Mouse (Mus musculus): Measurements from ENCODE around the gene Morn2. TPM values are rescaled to one million over a fixed set of nuclear protein-coding genes. Genes with fewer than 3 reads are reported as not detected.

Gene Morn2
- polyA plus RNA-seq, 1 experiment, result 0.46 TPM

DNA sequence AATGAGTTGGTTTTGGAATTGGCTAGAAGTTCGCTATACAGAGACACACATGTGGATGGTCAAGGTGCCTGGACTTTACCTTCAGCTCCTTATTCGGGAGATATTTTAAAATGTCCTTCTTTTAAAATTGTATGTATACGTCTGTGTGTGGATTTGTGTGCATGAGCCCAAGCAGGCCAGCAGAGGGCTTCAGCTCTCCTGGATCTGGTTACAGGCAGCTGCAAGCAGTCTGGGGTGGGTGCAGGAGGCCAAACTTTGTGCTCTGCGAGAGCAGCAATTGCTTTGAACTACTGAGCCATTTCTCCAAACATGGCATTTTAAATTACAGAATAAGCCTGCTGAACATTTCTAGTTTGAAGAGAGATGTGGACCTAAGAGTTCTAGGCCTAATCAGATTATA is 55.3 kb downstream of the Morn2 start:
- no peak overlapping the region for H3K27ac ChIP-seq (ENCODE audit: insufficient read depth, low read length)
- H3K4me1 ChIP-seq (ENCODE audit: control insufficient read depth, insufficient read depth, insufficient read length), result no peaks in the 10 kb centered on the region
- H3K27me3 ChIP-seq (ENCODE audit: control insufficient read depth, insufficient read depth, low read length), result no peaks in the 10 kb centered on the region
- no peaks in the 10 kb centered on the region for H3K36me3 ChIP-seq (ENCODE audit: control insufficient read depth, insufficient read depth, low read length)
- DNase-seq (ENCODE audit: low read depth in 1 of 2, low spot score in 2 of 2), result no peak
- 71% methylated on average over 4 of the region's 4 CpGs for WGBS
- no peak overlapping the region for H3K4me3 ChIP-seq (ENCODE audit: extremely low read depth, insufficient read depth, insufficient read length)
- no peak for TF ChIP-seq POLR2A (IDR thresholded peaks at IDR 0.05; ENCODE audit: low read depth, low read length)
- TF ChIP-seq CTCF (IDR thresholded peaks at IDR 0.05; ENCODE audit: extremely low read depth, insufficient read depth, insufficient read length, insufficient replicate concordance), result peak; percentile 3; the same call in 1 of the 2 replicates

DNA sequence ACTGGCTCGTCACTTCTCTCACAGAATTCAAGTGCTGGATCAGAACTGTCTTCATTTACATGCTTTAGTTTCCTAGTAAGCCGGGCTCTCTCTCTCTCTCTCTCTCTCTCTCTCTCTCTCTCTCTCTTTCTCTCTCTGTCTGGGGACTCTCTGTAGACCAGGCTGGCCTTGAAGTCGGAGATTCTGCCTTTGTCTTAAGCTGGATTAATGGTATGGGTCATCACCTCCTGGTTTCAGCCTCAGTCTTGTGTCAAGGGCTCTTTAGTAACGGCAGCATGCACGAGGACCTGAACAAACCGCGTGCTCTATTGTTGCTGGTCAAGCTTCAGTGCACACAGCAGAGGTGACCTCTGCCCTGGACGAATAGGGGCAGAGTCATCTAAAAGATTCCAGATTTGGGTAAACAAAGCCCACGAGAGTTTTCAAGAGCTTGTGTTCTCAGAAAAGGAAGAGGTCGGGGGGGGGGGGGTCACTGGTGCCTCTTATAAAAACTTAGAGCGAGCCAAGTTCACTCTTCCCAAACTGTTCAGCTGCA is 56.7 kb downstream of the Morn2 start:
- TF ChIP-seq POLR2A (IDR thresholded peaks at IDR 0.05; ENCODE audit: low read depth, low read length) (no peak), CTCF (IDR thresholded peaks at IDR 0.05; ENCODE audit: extremely low read depth, insufficient read depth, insufficient read length, insufficient replicate concordance) (no peak)
- H3K27ac ChIP-seq (ENCODE audit: insufficient read depth, low read length), result no peak overlapping the region
- 64% methylated on average over 11 of the region's 11 CpGs for WGBS
- no peaks in the 10 kb centered on the region for H3K27me3 ChIP-seq (ENCODE audit: control insufficient read depth, insufficient read depth, low read length)
- no peak overlapping the region for H3K4me3 ChIP-seq (ENCODE audit: extremely low read depth, insufficient read depth, insufficient read length)
- DNase-seq (ENCODE audit: low read depth in 1 of 2, low spot score in 2 of 2), result no peak
- H3K4me1 ChIP-seq (ENCODE audit: control insufficient read depth, insufficient read depth, insufficient read length), result no peaks in the 10 kb centered on the region
- no peaks in the 10 kb centered on the region for H3K36me3 ChIP-seq (ENCODE audit: control insufficient read depth, insufficient read depth, low read length)

Other genes with a start within 250 kb of the Morn2 start
- gene Hnrnpll, start 227.9 kb upstream of the Morn2 start, polyA plus RNA-seq (2012; rRNA removed), result 5.7 and 6.5 TPM in 2 replicates
- 2.4 and 2.5 TPM in 2 replicates for gene Galm, start 162.7 kb upstream of the Morn2 start, polyA plus RNA-seq (2012; rRNA removed)
- gene Srsf7, start 82.9 kb upstream of the Morn2 start, polyA plus RNA-seq (2012; rRNA removed), result 36.9 and 39.0 TPM in 2 replicates
- not detected in 2 replicates for gene Ttc39d, start 82.7 kb upstream of the Morn2 start, polyA plus RNA-seq (2012; rRNA removed)
- 1.4 TPM in 2 replicates for gene Gemin6, start 65.8 kb upstream of the Morn2 start, polyA plus RNA-seq (2012; rRNA removed)
- gene Dhx57, start 273 bp downstream of the Morn2 start, polyA plus RNA-seq (2012; rRNA removed), result 10.6 and 10.8 TPM in 2 replicates
- gene Arhgef33, start 17.2 kb downstream of the Morn2 start, polyA plus RNA-seq (2012; rRNA removed), result 0.12 and 0.33 TPM in 2 replicates
- gene Gm10190, start 83.3 kb downstream of the Morn2 start, polyA plus RNA-seq (2012; rRNA removed), result not detected in 2 replicates
- 2.5 and 2.7 TPM in 2 replicates for gene Sos1, start 190.2 kb downstream of the Morn2 start, polyA plus RNA-seq (2012; rRNA removed)

All from spleen, adult 2 months (tissue).